Mouse (Mus musculus): ENCODE data around the gene Pla2g1b.

DNA sequence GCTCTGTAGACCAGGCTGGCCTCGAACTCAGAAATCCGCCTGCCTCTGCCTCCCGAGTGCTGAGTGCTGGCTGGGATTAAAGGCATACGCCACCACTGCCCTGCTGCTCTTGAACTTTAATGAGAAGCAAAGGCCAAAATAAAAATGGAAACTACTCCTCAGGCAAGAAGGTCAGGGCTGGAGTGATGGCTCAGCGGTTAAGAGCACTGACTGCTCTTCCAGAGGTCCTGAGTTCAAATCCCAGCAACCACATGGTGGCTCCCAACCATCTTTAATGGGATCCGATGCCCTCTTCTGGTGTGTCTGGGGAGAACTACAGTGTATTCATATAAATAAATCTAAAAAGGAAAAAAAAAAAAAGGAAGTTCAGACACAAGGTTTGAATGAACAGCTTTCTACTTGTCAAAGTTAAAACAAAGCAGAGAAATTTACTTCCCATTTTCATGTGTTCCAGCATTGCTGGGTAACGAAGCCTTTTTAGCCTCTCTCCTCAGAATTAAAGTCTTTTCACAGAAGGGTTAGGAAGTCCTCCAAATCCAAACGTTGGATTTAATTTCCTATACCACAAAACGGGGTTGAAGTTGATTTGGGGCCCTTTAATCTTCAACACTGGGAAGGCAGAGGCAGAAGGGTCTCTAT is 22.0 kb downstream of the Pla2g1b start:
- TF ChIP-seq POLR2A (IDR thresholded peaks at IDR 0.05; ENCODE audit: insufficient read length, low read depth) (no peak), USF1 (IDR thresholded peaks at IDR 0.05; ENCODE audit: low read depth) (no peak), POLR2AphosphoS2 (IDR thresholded peaks at IDR 0.05; ENCODE audit: insufficient read length, low read depth) (no peak), CEBPB (IDR thresholded peaks at IDR 0.05; ENCODE audit: insufficient read depth, poor library complexity, severe bottlenecking) (no peak), SRF (IDR thresholded peaks at IDR 0.05; ENCODE audit: control insufficient read depth, insufficient read length, low read depth) (no peak), MAX (IDR thresholded peaks at IDR 0.05; ENCODE audit: low read depth) (no peak), TCF3 (IDR thresholded peaks at IDR 0.05; ENCODE audit: insufficient read length, low read depth) (no peak), MYOG (IDR thresholded peaks at IDR 0.05; ENCODE audit: control insufficient read depth in 1 of 3, insufficient read depth in 1 of 3, insufficient read length in 2 of 3, low read depth in 2 of 3) (no peak), E2F4 (IDR thresholded peaks at IDR 0.05; ENCODE audit: insufficient read depth) (no peak), TCF12 (IDR thresholded peaks at IDR 0.05; ENCODE audit: insufficient read depth, poor library complexity, severe bottlenecking) (no peak), MYOD1 (IDR thresholded peaks at IDR 0.05; ENCODE audit: control insufficient read depth in 1 of 3, insufficient read length in 2 of 3, low read depth in 2 of 3) (no peak), REST (IDR thresholded peaks at IDR 0.05; ENCODE audit: insufficient read depth, insufficient read length) (no peak)
